Mouse (Mus musculus): ENCODE measurements at regions not wholly inside any gene's neighbourhood (a gene's known extent, or its start where the extent isn't known, plus 50 kb on each side); places are given as distances from the start of the nearest gene placed in this dataset.

GRCm38 (mm10) chr11:90816727-90817126, 128.6 kb upstream of the Tom1l1 start:
- TF ChIP-seq CTCF (IDR thresholded peaks at IDR 0.05; ENCODE audit: insufficient read depth, low read depth, low read length) (no peak), POLR2A (IDR thresholded peaks at IDR 0.05; ENCODE audit: insufficient read depth, low read depth, low read length) (no peak)

All from olfactory bulb, adult 2 months (tissue).